Mouse (Mus musculus): Measurements from ENCODE around the gene Adora3. TPM values are rescaled to one million over a fixed set of nuclear protein-coding genes. Genes with fewer than 3 reads are reported as not detected.

Gene Adora3
- total RNA-seq, 4 experiments from 2014 or later = 0.89 to 3.8 (median 2.5) TPM

- no peak for DNase-seq (ENCODE audit: low spot score in 2 of 2)
Measured at GRCm38 (mm10) chr3:105873451-105874445, 3.1 kb downstream of the Adora3 start.

GRCm38 (mm10) chr3:105876022-105876421 is 5.4 kb downstream of the Adora3 start:
- DNase-seq (ENCODE audit: low spot score in 2 of 2) = no peak

DNA sequence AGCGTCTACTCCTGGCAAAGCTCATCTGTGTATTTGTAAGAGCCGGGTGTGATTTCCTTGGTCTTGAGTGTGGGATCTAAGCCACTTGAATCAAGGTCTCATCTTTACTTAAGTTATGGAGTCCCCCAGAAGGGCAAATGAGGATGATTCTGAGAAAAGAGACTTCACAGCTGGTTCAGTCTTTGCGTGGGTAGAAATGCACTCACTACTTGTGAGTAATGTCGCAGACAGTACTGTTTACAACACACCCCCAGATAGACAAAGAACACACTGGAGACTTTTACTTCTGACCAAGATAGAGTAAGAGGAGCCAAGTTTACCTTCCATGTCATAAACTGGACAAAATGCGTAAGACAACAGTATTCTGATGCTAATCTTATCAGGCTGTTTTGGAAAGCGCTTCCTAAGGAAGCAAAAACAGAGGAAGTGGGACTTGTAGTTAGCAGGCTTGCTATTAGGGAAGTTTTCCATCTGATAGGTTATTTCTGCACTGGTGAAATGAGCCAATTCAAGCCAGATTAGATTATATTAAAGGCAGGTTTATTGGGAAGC is 6.7 kb downstream of the Adora3 start:
- DNase-seq (ENCODE audit: low spot score in 2 of 2) = no peak

GRCm38 (mm10) chr3:105877919-105878318 is 7.3 kb downstream of the Adora3 start:
- DNase-seq (ENCODE audit: low spot score in 2 of 2) = no peak

DNA sequence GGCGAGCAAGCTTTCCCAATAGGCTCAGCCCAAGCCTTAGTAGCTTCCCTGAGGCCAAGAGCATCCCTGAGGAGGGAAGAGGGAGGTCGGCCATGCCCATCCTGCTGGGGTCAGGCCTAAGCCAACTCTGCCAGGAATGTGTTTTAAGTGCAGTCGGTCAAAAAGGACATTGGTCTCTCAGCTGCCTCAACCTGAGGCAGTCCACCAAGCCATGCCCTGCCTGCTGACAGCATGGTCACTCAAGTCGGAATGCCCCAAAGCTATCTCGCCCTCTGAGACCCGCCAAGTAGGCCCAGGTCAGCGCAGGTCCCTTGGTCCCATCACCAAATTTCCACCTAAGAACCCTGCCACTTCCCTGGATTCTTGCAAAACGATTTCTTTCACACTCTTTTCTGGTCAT is 8.1 kb downstream of the Adora3 start:
- DNase-seq (ENCODE audit: low spot score in 2 of 2) = no peak

DNA sequence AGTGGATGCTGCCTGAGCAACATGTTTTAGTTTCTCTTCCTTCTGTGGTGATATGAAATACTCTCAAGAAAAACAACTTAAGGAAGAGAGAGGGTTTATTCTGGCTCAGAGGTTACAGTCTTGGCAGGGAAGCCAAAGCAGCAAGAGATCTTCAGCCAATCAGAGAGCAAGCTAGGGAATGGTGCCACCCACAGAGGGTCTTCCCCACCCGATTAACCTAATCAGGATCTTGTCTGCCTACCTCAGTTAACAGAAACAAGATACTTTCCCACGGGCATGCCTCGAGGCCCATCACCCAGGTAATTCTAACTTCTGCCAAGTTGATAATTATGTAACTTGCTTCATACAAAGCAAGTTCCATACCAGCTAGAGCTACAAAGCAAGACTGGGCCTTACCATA is 9.8 kb downstream of the Adora3 start:
- no peak for DNase-seq (ENCODE audit: low spot score in 2 of 2)

DNA sequence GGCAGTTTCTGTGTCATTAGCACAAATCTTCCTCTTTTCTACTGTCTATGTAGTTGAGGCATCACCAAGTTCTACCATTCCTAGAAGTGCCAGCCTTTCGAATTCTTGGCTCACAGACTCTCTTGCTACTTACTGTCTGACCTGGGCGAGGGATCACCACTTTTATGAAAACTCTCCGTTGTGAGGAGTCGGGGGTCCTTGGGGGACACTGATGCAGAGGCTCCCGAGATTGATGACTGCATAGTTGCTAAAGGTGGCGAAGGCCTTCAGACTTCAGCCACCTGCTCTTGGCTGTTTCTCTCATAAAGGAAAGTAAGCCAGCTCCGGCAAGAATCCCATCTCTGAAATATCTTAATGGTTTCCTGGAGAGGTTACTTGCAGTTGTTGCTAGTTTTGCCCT is 11.4 kb downstream of the Adora3 start:
- no peak for DNase-seq (ENCODE audit: low spot score in 2 of 2)

- DNase-seq (ENCODE audit: low spot score in 2 of 2) = no peak
Measured at GRCm38 (mm10) chr3:105883111-105883510, 12.5 kb downstream of the Adora3 start.

DNA sequence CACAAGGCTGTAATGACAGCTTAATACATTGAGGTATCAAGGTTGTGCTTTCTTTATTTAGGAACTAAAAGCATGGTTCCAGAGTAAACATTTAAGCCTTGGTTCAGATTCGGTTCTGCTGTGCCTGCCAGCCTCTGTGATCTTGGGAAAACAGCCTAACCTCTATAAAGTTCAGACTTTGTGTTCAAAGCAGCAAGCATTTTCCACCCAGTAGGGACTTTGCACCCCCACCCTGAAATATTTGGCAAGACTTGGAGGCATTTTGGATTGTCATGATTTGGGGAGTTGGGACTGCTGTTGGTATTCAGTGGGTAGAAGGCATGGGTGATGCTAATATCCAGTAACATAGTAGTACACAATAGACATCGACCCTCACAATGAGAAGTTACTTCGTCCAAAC is 18.3 kb downstream of the Adora3 start:
- no peak for DNase-seq (ENCODE audit: low spot score in 2 of 2)

DNA sequence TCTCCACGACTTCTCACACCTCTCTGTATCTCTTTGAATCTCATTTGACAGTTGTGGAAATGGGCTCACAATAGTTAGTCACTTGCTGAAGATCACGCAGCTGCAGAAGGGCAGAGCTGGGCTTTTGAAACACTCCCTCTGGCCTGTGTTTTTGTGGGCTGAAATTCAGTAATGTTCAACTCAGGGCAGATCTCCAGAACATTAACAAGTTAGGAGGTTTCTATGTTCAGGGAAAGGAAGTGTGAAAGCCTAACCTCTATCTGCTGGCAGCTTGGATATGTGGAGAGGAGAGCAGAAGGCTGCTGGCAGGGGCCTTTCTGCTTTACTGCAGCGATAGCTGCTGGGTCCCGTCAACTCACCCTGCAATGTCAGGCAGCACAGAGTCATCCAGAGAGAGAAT is 19.6 kb downstream of the Adora3 start:
- DNase-seq (ENCODE audit: low spot score in 2 of 2) = no peak

DNA sequence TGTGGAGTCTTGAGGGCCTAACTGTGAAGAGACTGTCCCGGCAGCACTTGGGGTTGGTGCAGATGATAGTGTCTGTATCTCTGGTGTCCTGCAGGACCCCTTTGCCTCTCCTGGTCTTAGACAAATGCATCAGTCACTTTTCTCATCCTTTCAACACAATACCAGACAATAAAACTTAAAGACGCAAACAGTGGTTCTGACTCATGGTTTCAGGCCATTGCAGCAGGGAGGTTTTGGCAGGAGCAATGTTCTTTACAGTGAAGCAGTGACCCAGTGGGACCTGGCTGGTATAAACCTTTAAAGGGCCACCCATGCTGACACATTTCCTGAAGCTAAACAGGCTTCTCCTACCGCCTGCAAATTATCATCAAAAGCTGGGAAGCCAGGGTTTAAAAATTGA is 20.5 kb downstream of the Adora3 start:
- DNase-seq (ENCODE audit: low spot score in 2 of 2) = no peak

- no peak for DNase-seq (ENCODE audit: low spot score in 2 of 2)
Measured at GRCm38 (mm10) chr3:105891760-105892571, 21.3 kb downstream of the Adora3 start.

DNA sequence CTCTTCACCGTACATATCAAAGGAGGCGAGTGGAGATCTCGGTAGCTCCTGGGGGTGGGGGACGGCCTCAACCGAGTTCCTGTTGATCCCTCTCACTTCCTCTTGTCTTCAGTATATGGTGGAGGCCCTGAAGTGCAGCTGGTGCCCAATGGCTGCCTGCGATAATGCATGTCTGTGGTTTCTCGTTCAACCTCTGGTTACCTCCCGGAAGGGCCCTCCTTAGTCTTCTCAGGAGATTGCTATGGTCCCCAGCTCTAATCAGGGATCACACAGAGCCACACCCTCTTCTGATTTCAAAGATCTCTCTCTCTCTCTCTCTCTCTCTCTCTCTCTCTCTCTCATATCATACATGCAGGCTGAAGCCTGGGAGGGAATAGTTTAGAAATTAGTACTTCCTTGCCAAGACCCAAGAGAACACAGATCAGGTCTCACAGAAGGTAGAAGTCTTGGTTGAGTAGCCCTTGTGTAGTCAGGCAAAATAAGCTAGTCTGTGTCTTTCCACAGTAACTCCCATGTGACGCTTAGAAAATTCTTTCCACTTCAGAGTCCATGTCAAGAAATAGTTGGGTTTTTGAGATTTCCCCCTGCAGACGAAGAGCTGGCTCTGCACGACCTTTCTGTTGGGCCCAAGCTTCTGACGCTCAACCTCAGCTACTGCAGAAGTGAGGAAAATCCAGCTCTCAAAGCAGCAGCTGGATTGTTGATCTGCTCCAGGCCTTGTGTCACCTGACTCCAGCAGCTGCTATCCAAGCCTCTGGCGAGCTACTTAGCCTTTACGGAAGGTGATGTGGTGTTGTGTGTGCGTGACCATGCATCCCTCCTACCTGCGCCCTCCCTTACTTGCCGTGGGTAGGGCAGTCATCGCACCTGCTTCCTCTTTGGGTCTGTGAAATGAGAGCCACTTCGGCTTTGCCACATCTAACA is 22.2 kb downstream of the Adora3 start:
- DNase-seq (ENCODE audit: low spot score in 2 of 2) = no peak

DNA sequence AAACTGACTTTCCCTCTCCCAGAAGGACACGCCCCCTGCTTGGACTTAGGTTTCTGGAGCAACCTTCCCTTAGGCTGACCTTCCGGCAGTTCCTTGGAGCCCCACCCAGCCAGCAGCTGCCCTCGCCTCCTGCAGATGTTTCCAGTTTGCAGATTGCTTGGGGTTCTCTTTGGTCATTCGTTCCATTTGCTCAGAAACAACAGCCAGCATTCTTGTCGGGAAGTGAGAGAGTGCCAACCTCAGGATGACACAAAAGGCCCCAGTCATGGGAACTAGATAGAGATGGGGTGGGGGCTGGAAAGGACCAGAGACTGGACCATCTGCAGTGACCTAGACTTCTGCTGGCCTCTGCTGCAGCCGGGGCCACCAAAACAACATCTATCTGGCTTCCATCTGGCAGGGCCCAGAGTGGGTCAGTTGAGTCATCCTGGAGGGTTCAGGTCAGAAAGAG is 23.3 kb downstream of the Adora3 start:
- peak; percentile 52 to 64 for DNase-seq (ENCODE audit: low spot score in 2 of 2)

GRCm38 (mm10) chr3:105894601-105895592 is 24.2 kb downstream of the Adora3 start:
- peak; percentile 56 to 65 for DNase-seq (ENCODE audit: low spot score in 2 of 2)

DNA sequence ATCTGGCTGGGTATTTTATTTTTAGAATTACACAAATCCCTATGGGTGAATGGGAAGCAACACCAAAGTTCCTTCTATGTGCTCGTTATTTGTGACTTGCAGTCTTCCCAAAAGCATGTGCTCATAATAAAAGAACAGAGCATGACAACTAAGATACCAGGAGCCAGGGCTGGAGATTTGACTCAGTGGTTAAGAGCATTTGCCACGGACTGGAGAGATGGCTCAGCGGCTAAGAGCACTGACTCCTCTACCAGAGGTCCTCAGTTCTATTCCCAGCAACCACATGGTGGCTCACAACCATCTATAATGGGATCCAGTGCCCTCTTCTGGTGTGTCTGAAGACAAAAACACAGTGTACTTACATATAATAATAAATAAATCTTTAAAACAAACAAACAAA is 26.2 kb downstream of the Adora3 start:
- DNase-seq (ENCODE audit: low spot score in 2 of 2) = no peak

GRCm38 (mm10) chr3:105898325-105898724 is 27.7 kb downstream of the Adora3 start:
- no peak for DNase-seq (ENCODE audit: low spot score in 2 of 2)

DNA sequence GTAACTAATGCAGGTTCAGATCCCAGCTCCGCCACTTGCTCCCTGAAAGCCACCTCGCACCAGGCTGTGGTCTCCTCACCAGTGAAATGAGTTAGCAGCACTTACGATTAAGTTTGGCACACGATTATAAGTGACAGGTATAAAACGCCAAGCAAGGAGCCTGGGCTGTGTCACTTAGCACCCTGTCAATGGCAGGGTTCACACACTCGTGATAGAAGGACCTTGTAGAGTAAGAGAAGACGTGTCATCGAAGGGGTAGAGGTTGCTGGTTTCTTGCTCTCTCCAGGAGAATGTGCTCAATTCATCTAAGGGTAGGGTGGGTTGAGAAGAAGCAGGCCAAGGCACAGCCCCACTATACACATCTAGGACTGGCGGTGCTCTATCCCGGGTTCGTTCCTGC is 28.2 kb downstream of the Adora3 start:
- no peak for DNase-seq (ENCODE audit: low spot score in 2 of 2)

GRCm38 (mm10) chr3:105899394-105900147 is 28.9 kb downstream of the Adora3 start:
- DNase-seq (ENCODE audit: low spot score in 2 of 2) = peak; percentile 74 to 85

Data from layer of hippocampus, adult 8-10 months (tissue).